Mouse (Mus musculus) hindlimb bud, embryonic 11.5 days (tissue): ENCODE results near the gene Bud31.
"Not testable (repeated sequence)": the region's sequence is repeated elsewhere in the genome, so short reads cannot be mapped to it uniquely, and the experiment has no call there.

ENCODE experiments used
- DNase-seq: peaks from one replicate; pipeline ENCODE4 v3.0.0-alpha.2; 2012; ENCODE audit warnings: low read depth, low spot score; ENCODE audit errors: extremely low spot score

Bud31 gene

DNA sequence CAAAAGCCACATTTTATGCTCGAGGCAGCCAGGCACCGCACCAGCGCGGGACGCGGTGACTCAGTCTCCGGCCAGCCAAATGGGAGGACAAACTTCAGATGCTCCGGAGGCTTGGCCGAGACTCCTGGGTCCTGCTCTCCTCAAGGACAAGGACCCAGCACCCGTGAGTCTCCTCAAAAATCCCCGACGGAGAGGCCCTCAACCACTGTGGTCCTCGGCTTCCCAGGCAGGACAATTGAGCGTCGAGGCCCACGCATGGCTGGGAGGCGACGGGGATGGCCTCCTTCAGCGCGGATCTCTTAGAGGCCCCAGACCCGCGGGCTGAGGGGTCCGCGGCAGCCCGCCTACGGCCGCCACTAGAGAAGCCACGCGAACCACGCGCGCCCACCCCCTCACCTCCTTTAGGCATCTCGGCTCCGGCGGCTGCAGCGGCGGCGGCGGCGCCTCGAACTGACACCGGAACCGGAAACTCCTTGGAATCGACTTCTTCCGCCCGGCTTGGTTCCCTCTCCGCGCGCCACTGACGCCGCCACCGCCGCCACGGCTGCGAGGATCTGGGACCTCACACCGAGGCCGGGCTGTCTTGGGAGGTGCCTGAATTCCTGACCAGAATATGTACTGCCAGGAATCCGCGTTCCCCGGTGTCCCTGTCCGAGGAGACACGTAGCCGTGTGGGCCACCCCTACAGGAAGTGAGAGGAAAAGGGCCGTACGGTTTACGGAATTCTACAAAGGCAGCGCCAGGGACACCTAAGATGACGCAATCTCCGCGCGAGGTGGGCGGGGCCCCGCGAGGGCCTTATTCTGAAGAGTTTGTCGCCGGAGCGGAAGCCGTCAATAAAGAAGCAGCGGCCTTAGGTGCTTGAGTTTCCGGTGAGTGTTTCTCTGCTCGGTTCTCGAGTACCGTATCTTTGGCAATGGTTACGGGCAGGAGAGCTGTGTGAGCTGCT lies at the start of gene Bud31, which contains the start of gene Pdap1:
Gene Bud31, plus strand, starts transcription at position 792 of the 949 bp plus-strand sequence.
Gene Pdap1, minus strand, starts transcription at position 668 of the 949 bp plus-strand sequence.
- DNase-seq: peak; percentile 60

DNA sequence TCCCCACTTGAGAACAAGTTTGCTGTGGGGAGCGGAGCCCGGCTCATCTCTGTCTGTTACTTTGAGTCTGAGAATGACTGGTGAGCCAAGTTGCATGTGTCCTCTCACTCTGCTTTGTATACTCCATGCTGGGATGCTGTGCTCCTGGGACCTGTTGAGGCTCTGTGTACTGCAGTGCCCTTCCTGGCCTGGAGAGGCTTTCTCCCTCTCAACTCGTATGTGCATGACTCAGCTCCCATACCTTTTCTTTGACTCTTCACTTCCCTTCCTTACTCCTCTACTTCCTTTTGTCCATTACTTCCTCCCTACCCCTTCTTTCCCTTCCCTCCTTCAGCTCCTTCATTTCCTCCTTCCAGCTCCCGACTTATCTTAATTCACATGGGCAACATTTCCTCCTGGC lies 44.0 kb upstream of the Bud31 start:
- DNase-seq: no peak

DNA sequence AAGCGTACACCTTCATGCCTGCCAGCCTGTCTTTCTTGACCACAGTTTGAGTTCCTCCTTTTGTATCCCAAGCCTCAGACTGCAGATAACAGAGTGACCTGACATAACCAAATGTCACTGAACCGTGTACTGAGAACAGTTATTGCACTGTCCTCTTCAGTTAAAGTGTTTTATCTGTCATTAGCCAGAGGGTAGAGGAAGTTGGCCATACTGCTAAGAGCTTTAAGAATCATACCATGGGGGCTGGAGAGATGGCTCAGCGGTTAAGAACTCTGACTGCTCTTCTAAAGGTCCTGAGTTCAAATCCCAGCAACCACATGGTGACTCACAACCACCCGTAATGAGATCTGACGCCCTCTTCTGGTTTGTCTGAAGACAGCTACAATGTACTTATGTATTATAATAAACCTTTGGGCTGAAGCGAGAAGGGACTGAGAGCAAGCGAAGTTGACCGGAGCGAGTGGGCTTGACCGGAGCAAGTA lies 41.8 kb upstream of the Bud31 start:
- DNase-seq: no peak

DNA sequence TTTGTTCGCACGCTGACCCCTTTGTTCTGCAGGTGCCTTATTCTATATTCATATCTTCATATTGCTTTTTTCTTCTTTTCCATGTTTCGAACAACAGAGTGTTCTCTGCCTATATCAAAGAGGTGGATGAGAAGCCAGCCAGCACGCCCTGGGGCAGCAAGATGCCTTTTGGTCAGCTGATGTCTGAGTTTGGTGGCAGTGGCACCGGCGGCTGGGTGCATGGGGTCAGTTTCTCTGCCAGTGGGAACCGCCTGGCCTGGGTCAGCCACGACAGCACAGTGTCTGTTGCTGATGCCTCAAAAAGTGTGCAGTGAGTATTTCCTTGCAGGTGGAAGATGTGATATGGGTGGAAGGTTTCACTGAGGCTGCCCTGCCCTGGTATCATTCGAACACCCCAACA lies 39.2 kb upstream of the Bud31 start:
- DNase-seq: no peak

DNA sequence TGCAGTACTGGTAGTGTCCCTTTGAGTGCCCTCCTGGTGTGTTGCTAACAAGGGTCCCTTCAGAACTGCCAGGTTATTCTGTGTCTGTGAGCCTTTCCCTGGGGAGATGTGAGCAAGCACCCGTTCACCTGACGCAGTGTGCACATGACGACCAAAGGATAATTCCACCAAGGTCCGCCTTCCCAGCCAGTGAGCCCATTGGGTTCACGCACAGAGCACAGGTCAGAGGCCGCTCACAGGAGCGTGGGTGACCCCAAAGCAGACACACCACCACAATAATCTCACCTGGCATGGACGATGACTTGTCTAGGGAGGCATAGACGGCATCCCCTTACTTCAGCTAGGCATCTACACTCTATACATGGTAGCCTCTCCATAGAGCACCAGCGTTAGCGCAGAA lies 38.7 kb upstream of the Bud31 start:
- DNase-seq: not testable (repeated sequence)

DNA sequence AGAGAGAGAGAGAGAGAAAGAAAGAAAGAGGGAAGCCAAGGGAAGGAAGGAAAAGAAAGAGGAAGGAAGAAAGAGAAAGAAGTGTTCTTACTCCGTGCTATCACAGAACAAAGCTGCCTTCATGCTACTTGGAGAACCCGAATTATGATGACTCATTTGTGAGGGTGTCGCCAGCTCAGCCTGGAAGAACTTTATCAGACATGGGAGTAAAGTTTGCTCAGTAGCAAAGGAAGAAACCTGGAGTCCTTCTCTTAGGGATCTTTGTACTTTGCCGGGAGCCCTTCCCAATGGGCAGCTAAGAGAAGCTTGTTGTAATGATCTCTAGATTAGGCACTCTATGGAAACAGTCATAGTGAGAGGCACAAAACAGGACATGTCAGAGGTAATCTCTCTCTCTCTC lies 37.5 kb upstream of the Bud31 start:
- DNase-seq: no peak

DNA sequence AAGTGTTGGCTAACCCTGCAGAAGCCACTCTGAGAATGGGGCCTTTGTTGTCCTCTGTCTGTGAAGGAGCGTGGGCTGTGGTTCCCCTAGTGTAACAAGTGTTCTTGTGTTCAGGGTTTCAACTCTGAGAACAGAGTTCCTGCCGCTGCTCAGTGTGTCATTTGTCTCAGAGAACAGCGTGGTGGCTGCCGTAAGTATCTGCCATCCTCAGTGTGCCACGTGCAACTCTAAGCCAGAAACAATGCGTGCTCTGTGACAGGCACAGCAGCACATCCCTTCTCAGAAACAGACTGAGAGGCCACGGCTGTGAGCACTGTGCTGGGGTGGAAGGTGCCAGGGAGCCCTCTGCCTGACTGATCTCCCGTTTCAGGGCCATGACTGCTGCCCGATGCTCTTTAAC lies 35.8 kb upstream of the Bud31 start:
- DNase-seq: no peak

DNA sequence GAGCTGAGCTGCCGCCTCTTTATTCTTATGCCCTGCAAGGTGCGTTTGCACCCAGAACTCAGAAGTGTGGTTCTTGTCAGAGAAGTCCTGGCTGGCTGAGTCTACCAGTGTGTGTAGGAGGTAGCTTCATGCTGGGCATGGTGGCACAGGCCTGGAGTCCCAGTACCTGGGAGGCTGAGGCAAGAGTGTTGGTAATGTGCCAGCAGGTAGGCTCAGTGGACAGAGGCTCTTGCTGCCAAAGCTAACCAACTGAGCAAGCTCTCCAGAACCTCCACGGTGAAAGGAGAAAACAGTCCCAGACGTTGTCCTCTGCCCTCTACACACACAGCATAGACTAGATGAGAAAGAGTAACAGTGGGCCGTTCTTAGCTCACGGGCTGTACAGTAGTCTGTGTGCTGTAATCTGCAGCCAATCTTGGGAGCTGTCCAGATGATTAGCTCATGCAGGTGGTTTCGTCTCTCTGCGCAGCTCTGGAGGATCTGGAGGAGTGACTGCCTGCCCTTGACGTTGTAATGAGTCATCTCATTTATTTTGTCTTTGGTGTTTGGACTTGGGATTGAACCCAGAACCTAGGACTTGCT lies 34.4 kb upstream of the Bud31 start:
- no peak for DNase-seq

DNA sequence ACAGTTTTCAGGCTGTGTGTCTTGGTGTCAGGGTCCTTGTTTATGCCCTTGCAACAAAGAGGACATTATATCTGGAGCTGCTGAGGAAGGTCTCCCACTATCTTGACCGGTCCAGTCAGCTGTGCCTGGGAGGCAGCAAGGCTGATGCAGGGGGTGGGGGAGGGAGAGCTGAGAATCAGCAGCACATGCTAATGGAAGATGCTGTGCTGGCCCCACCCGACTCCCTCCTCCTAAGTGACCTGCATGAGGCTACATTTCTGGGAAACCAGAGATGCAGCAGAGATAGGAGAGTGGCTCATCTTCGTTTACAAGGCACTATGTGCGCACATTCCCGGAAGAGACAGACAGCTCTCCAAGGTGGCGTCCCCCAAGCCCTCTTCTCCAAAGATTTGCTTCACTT lies 29.8 kb upstream of the Bud31 start:
- no peak for DNase-seq

DNA sequence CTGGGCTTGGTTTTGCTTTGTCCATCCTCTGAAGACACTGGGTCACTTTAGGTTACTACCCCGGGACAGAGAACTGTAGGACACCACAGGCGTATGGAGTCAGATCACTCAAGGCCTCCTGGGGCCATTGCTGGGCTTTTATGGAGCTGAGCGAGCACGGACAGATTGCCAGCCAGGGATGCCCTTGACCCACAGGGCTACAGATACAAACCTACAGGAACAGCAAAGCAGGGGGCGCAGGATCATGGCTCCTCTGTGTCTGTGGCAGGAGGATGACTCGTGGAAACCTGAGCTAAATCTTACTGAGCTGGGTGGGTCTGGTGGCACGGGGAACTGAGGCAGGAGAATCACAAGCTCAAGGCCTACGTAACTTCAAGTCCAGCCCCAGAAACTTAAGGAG lies 27.6 kb upstream of the Bud31 start:
- DNase-seq: no peak

DNA sequence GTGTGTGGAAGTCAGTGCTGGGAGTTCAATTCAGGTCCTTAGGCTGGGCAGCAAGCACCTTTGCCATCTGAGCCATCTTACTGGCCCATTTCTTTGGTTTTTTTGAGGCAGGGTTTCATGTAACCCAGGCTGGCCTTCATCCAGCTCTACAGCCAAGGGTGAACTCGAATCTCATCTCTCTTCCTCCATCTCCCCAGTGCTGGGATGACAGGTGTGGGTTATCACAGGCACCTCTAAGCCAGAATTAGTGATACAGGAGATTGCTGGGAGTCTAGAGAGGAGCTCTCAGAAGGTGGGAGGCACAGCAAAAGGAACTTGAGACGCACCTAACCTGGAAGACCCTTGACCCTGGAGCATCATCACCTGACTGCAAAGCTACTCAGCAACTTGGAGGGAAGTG lies 26.7 kb upstream of the Bud31 start:
- no peak for DNase-seq

DNA sequence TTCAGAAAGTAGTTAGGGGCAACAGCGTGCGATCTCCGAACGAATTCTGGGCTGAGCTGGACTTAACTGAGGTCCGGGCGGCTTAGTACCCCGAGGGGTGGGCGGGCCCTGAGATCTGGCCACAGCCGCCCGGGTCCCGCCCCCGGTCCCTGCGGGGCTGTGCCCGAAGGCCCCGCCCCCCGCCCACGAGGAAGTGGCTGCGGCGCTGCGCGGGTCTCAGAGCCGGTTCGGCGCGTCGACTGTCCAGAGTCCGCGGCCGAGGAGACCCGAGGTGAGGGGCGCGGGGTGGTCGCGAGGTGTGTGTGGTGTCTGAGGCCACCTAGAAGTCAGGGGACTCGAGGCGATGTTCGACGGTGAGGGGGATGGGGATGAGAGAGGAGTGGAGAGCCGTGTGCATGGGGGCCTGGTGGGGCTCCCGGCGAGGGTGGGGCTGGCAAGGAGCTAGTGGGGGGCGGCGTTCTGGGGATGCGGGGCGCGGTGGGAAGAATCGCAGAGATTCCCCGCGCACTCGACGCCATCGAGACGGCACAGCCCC lies 26.0 kb upstream of the Bud31 start, which contains the start of gene Arpc1b:
Gene Arpc1b, plus strand, starts transcription at position 145 of the 535 bp plus-strand sequence.
- no peak for DNase-seq

DNA sequence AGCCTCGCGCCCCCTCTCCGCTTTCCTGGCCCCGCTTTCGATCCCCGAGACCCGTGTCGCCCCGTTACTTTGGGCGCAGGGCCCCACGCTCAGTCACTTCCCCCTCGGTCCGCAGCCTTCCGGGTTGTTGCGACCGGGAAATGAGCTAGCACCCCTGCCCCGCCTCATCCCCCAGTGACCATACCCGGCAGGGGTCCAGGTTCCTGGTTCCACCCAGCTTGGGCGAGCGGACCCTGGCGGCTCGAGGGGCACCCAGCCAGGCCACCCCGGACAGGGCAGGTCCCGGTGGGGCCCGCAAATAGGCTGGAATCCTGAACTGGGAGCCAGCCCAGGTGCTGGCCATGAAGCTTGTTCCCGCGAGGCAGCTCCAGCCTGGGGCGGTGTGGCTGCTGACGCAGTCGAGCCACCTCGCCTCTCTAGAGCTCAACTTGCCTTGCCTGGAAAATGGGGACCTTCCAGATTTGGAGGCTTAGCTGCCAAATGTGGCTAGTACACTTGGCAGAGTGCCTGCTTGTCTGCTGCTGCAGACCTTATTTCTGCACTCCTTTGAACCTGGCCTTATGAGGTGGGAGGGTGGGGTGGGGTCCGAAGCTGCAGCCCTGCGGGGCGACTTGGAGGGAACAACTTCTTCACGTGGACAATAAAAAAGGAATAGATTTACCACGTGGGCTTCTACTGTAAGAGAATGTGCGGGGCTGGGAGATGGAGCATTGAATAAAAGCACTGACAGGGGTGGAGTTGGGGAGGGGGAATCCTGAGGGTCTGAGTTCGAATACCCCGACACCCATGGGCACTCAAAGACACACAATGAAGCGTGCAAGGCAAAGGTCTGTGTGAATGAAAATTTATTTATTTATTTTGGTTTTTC lies 25.3 kb upstream of the Bud31 start:
- DNase-seq: no peak

DNA sequence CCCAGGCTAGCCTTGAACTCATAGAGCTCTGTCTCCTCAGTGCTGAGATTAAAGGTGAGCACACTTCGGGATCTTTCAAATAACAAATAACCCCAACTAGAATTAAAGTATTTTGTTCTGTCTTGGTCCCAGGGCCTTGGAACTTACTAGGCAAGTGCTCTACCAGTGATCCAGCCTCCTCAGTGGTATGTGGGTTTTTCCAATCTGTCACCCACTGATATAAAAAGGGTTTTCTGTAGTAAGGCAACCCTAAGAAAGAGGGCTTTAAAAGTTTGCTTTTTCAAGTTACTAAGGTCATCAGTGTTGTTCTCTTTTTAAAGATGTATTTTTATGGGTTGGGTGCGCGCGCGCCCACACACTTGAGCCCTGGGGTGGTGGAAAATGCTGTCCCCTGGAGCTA lies 24.4 kb upstream of the Bud31 start:
- DNase-seq: no peak

DNA sequence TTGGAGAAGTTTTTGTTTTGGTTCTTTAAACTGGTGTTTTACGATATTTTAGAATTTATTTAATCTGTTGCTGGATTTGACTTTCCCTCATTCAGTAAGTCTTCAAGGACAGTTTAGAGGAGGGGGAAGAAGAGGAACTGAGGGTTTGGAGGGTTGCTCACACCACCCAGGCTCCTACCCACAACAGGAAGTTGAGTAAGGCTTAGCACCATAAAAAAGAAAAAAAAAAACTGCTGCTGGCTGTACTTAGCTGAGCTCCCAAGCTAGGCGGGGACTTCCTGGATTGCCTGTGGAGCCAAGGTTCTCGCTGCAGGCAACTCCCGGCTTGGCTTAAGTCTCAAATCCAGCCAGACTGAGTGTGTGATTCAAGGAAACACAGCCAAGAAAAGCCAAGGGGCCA lies 23.8 kb upstream of the Bud31 start:
- no peak for DNase-seq

DNA sequence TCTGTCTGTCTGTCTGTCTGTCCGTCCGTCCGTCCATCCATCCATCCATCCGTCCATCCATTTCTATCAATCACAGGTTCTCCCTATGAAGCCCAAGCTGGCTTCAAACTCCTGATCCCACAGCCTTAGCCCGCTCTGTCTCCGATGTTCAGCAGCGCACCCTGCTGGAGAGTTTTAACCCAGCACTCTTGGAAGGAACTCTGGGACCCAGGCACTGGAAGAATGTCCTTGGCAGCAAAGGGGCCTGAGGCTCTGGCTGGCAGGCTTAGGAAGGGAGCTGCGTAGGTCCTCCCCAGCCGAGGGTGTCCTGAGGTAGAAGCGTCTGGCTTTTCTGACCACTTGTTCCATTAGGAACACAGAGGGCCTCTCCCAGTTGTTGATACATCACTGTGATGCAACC lies 23.2 kb upstream of the Bud31 start:
- DNase-seq: no peak

DNA sequence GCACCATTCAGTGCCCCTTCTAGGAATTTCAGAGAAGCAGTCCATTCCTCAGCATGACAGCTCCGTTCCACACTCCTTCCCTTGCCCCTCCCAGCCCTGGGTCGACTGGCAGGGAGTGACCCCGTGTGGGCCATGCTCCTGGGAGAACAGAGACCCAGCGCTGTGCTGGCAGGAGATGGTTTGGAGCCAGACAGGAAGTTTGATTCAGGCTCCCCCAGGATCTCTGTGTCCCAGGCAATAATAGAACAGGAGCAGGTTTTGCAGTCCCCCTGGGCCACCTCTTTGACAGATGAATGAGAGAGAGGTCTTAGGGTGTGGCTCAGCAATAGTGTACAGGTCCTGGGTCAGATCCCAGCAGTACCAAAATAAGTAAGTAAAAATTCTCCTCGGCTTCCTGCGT lies 22.2 kb upstream of the Bud31 start:
- no peak for DNase-seq

DNA sequence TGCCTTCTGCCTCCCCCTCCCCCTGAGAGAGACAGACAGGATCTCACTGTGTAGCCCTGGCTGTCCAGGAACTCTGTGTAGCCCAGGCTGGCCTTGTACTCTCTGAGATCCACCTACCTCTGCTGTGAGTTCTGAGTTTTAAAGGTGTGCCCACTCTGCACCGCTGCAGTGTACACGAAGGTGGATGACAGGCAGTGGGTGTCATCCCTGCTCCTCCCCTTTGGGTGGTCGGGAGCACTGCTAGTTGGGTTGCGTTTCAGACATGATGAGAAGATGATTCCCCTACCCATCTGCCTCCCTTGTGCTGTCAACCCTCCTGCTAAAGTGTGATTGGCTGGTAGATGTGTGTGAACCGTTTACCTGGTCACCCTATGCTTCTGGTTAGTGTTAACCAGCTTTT lies 21.7 kb upstream of the Bud31 start:
- no peak for DNase-seq

DNA sequence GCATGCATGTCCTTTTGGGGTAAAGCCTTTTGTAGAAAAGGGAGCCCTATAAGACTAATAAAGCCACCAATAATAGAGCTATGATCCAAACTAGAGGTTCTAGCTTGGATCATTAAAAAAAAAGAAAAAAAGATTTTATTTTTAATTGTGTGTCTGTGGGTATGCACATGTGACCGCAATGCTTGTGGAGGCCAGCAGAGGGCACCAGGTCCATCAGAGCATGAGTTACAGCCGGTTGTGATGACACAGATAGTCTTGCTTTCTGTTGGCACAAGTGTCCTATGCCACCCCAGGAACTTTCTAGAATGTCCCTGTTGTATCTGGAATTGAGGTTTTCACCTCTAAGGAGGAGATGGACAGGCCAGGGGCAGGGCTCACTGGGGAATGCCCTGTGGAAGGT lies 20.8 kb upstream of the Bud31 start:
- DNase-seq: no peak

DNA sequence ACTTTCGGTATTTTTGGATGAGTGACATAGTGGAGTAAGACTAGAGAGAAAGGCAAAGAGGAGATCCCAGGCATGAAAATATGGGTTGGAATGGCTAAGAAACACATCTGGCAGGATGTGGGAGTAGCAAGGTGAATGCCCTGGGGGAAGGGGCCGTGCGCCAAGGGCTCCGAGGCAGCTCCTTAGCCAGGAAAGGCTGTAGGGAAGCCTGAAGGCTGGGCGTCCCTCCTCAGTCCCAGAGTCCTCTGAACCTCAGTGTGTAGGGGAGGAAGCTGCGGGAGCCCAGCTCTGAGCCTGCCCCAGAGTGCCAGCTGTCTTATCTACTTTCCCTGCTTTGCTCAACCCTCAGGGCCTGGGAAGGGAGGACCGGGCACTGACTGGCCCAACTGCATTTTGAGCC lies 19.2 kb upstream of the Bud31 start:
- DNase-seq: no peak

DNA sequence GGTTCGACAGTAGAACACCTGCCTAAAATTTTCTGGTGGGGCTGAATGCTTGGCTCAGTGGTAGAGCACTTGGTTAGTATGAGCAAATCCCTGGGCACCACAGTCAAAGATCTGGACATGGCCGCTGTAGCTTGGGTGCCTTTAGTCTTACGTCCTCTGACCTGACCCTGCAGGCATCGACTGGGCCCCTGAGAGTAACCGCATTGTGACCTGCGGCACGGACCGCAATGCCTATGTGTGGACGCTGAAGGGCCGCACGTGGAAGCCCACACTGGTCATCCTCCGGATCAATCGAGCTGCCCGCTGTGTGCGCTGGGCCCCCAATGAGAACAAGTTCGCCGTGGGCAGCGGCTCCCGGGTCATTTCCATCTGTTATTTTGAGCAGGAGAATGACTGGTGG lies 16.8 kb upstream of the Bud31 start:
- DNase-seq: no peak
